In the genomic region with DNA sequence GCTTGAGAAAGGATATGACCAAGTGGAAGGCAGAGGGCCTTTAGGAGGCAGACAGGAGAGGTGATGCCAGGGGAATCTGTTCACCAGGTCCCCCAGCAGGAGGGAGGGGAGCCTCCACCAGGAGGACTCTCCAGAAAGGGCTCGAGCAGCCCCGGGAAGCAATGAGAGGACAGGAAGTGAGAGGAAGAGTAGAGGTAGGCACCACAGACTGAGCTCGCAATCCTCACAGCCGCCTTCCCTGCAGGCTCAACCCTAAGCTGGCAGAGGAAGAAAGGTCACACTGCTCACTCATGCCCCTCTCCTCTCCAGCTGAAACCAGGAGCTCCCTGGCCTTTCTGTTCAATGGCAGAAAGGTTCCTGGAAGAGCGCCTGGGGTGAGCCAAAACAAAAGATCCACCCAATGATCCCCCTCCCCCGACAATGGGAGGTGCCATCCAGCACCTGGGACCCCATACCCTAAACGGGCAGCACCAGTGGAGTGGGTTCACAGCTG, we compare ENCODE assay signal across 9 mouse cellular contexts. TPM values are rescaled to one million over a fixed set of nuclear protein-coding genes. Genes with fewer than 3 reads are reported as not detected.
A peak's percentile ranks its signal among the peaks of the same experiment; 100 is the strongest.
DNase-seq lines count a peak whose midpoint lies in the region; ATAC-seq lines count a peak whose summit lies in the region.
"Had no signal": no experiment of that assay in that cellular context is flagged by ENCODE, and none has a peak within 500 bp of the region (broad histone marks: within the 10 kb centered on the region; RNA-seq: fewer than 3 reads in every experiment).

No protein-coding gene starts in this region.

- H3K27me3 ChIP-seq in forebrain, embryonic 10.5 days (ENCODE audit: poor library complexity, severe bottlenecking): peaks cover 100% of the 10 kb centered on the region
- H3K27me3 ChIP-seq in forebrain, embryonic 11.5 days (ENCODE audit: control insufficient read depth, insufficient read depth, low read length): peaks cover 85% of the 10 kb centered on the region
- peaks cover 98% of the 10 kb centered on the region for H3K27me3 ChIP-seq in neural tube, embryonic 12.5 days (replicated peaks)
- H3K27me3 ChIP-seq in limb, embryonic 12.5 days: peaks cover 93% of the 10 kb centered on the region

- 3% methylated on average over 7 of the region's 7 CpGs for WGBS in forebrain, embryonic 10.5 days
- WGBS in forebrain, embryonic 11.5 days: 3% methylated on average over 7 of the region's 7 CpGs
- 1% methylated on average over 7 of the region's 7 CpGs for WGBS in neural tube, embryonic 12.5 days
- 6% methylated on average over 7 of the region's 7 CpGs for WGBS in limb, embryonic 12.5 days

- H3K36me3 ChIP-seq in forebrain, embryonic 10.5 days (replicated peaks): no peaks in the 10 kb centered on the region
- H3K36me3 ChIP-seq in forebrain, embryonic 11.5 days (ENCODE audit: control insufficient read depth, insufficient read depth, low read length): no peaks in the 10 kb centered on the region
- no peaks in the 10 kb centered on the region for H3K36me3 ChIP-seq in neural tube, embryonic 12.5 days
- H3K36me3 ChIP-seq in limb, embryonic 12.5 days: peaks cover 10% of the 10 kb centered on the region; the same call in 1 of the 2 replicates

- H3K9me3 ChIP-seq in forebrain, embryonic 10.5 days: no peaks in the 10 kb centered on the region
- H3K9me3 ChIP-seq in forebrain, embryonic 11.5 days (ENCODE audit: control insufficient read depth, low read length): no peaks in the 10 kb centered on the region
- no peaks in the 10 kb centered on the region for H3K9me3 ChIP-seq in neural tube, embryonic 12.5 days
- H3K9me3 ChIP-seq in limb, embryonic 12.5 days: no peaks in the 10 kb centered on the region

- peaks cover 80% of the 10 kb centered on the region for H3K4me1 ChIP-seq in forebrain, embryonic 10.5 days
- peaks cover 41% of the 10 kb centered on the region for H3K4me1 ChIP-seq in forebrain, embryonic 11.5 days (replicated peaks; ENCODE audit: control insufficient read depth, insufficient read depth, low read length)
- peaks cover 47% of the 10 kb centered on the region for H3K4me1 ChIP-seq in neural tube, embryonic 12.5 days
- peaks cover 79% of the 10 kb centered on the region for H3K4me1 ChIP-seq in limb, embryonic 12.5 days (replicated peaks)

- DNase-seq in forebrain, embryonic 10.5 days (ENCODE audit: extremely low spot score, low spot score): no peak
- DNase-seq in forebrain, embryonic 11.5 days (ENCODE audit: low spot score): no peak
- DNase-seq in neural tube, embryonic 10.5 days (ENCODE audit: extremely low spot score, low spot score): no peak
- DNase-seq in testis, postnatal 10 days (ENCODE audit: low spot score): peak; percentile 47
- DNase-seq in adrenal gland, adult 18-20 months (ENCODE audit: low spot score in 2 of 2): no peak
- DNase-seq in frontal cortex, postnatal 10 days (ENCODE audit: low spot score in 2 of 2): no peak
- DNase-seq: left cerebral cortex, postnatal 4 days had no signal

- H3K9ac ChIP-seq in forebrain, embryonic 11.5 days (ENCODE audit: low read length): no peak overlapping the region
- no peak overlapping the region for H3K9ac ChIP-seq in neural tube, embryonic 12.5 days
- H3K9ac ChIP-seq in limb, embryonic 12.5 days (replicated peaks): peak overlapping the region; percentile 4

- ATAC-seq in forebrain, embryonic 11.5 days (replicated peaks; ENCODE audit: low FRiP score): no peak
- no peak for ATAC-seq in neural tube, embryonic 12.5 days (ENCODE audit: low FRiP score, low read depth)
- ATAC-seq in limb, embryonic 12.5 days (ENCODE audit: insufficient number of reproducible peaks, insufficient read depth, low FRiP score, low TSS enrichment, low read depth): no peak

- H3K4me2 ChIP-seq in forebrain, embryonic 11.5 days (ENCODE audit: low read depth, low read length, severe bottlenecking): no peak overlapping the region
- peak overlapping the region; percentile 50 for H3K4me2 ChIP-seq in neural tube, embryonic 12.5 days (replicated peaks)
- peak overlapping the region; percentile 65 for H3K4me2 ChIP-seq in limb, embryonic 12.5 days

- H3K4me3 ChIP-seq in forebrain, embryonic 10.5 days: no peak overlapping the region
- no peak overlapping the region for H3K4me3 ChIP-seq in forebrain, embryonic 11.5 days (ENCODE audit: low read depth, low read length)
- H3K4me3 ChIP-seq in neural tube, embryonic 12.5 days: no peak overlapping the region
- peak overlapping the region; percentile 6; the same call in 1 of the 2 replicates for H3K4me3 ChIP-seq in limb, embryonic 12.5 days (replicated peaks)

- H3K27ac ChIP-seq in forebrain, embryonic 10.5 days: peak overlapping the region; percentile 8; the same call in 1 of the 2 replicates
- H3K27ac ChIP-seq in forebrain, embryonic 11.5 days (ENCODE audit: low read depth, low read length): no peak overlapping the region
- no peak overlapping the region for H3K27ac ChIP-seq in neural tube, embryonic 12.5 days
- H3K27ac ChIP-seq in limb, embryonic 12.5 days: 0 out of 2 replicates have a peak overlapping the region, but pooled peaks have one; percentile 64

RNA-seq across cellular contexts. Expression of gene Nfix, which starts 24.5 kb away (rescaled TPM):
- polyA plus RNA-seq in forebrain, embryonic 10.5 days (2016; fragmentation: Nextera tagmentation; extraction: Ambion mirVana): 0.46 and 1.8 TPM in 2 replicates
- 7.7 and 8.9 TPM in 2 replicates for polyA plus RNA-seq in forebrain, embryonic 11.5 days (2014; fragmentation: Nextera tagmentation; extraction: Ambion mirVana)
- polyA plus RNA-seq in neural tube, embryonic 12.5 days (2016; fragmentation: Nextera tagmentation; extraction: Ambion mirVana): 8.4 and 11.2 TPM in 2 replicates
- polyA plus RNA-seq in limb, embryonic 12.5 days (2016; fragmentation: Nextera tagmentation; extraction: Ambion mirVana): 14.5 and 18.1 TPM in 2 replicates
- total RNA-seq in adrenal gland, adult 18-20 months (2021): 100 to 1,000 TPM in 1 of 2 experiments, 10 to 100 TPM in 1; 92.2 to 127 TPM

RNA-seq across cellular contexts. Expression of gene Dand5, which starts 47.0 kb away (rescaled TPM):
- 2.9 and 3.5 TPM in 2 replicates for polyA plus RNA-seq in forebrain, embryonic 10.5 days (2016; fragmentation: Nextera tagmentation; extraction: Ambion mirVana)
- 5.5 and 6.4 TPM in 2 replicates for polyA plus RNA-seq in forebrain, embryonic 11.5 days (2014; fragmentation: Nextera tagmentation; extraction: Ambion mirVana)
- 6.5 and 8.3 TPM in 2 replicates for polyA plus RNA-seq in neural tube, embryonic 12.5 days (2016; fragmentation: Nextera tagmentation; extraction: Ambion mirVana)
- 4.1 and 5.1 TPM in 2 replicates for polyA plus RNA-seq in limb, embryonic 12.5 days (2016; fragmentation: Nextera tagmentation; extraction: Ambion mirVana)
- total RNA-seq in adrenal gland, adult 18-20 months (2021): 10 to 100 TPM; 10.6 to 10.8 TPM

RNA-seq across cellular contexts. Expression of gene G430095P16Rik, which starts 52.9 kb away (rescaled TPM):
- 1.3 and 2.1 TPM in 2 replicates for polyA plus RNA-seq in forebrain, embryonic 10.5 days (2016; fragmentation: Nextera tagmentation; extraction: Ambion mirVana)
- 3.0 and 3.1 TPM in 2 replicates for polyA plus RNA-seq in forebrain, embryonic 11.5 days (2014; fragmentation: Nextera tagmentation; extraction: Ambion mirVana)
- polyA plus RNA-seq in neural tube, embryonic 12.5 days (2016; fragmentation: Nextera tagmentation; extraction: Ambion mirVana): 2.5 and 2.6 TPM in 2 replicates
- 9.7 and 11.8 TPM in 2 replicates for polyA plus RNA-seq in limb, embryonic 12.5 days (2016; fragmentation: Nextera tagmentation; extraction: Ambion mirVana)
- total RNA-seq in adrenal gland, adult 18-20 months (2021): under 1 TPM; 0.45 to 0.76 TPM
- total RNA-seq: left cerebral cortex, postnatal 4 days had no signal

RNA-seq across cellular contexts. Expression of gene Gadd45gip1, which starts 55.7 kb away (rescaled TPM):
- 49.1 and 49.6 TPM in 2 replicates for polyA plus RNA-seq in forebrain, embryonic 10.5 days (2016; fragmentation: Nextera tagmentation; extraction: Ambion mirVana)
- 41.0 and 44.3 TPM in 2 replicates for polyA plus RNA-seq in forebrain, embryonic 11.5 days (2014; fragmentation: Nextera tagmentation; extraction: Ambion mirVana)
- 39.7 and 40.1 TPM in 2 replicates for polyA plus RNA-seq in neural tube, embryonic 12.5 days (2016; fragmentation: Nextera tagmentation; extraction: Ambion mirVana)
- polyA plus RNA-seq in limb, embryonic 12.5 days (2016; fragmentation: Nextera tagmentation; extraction: Ambion mirVana): 46.5 and 48.6 TPM in 2 replicates
- 10 to 100 TPM; 62.0 to 71.1 TPM for total RNA-seq in adrenal gland, adult 18-20 months (2021)

Comparison
In these comparisons a context has a peak if more than half of its experiments do, and no peak if none do; other contexts are left out.
1. H3K27ac ChIP-seq: peak in forebrain, embryonic 10.5 days (single experiment) and limb, embryonic 12.5 days (single experiment); none in forebrain, embryonic 11.5 days (single experiment) and neural tube, embryonic 12.5 days (single experiment).